Mouse (Mus musculus) ES-E14 (cell line): Measurements from ENCODE around the gene Nyap1.

ENCODE experiments used
- CHD2 ChIP-seq: IDR thresholded peaks from 2 replicates; pipeline ENCODE4 v1.6.1; 2014; ENCODE audit warnings: mild to moderate bottlenecking, low read depth, low read length, inconsistent platforms
- HCFC1 ChIP-seq: IDR thresholded peaks from 2 replicates; pipeline ENCODE4 v1.6.1; 2012; ENCODE audit warnings: low read length, inconsistent platforms, borderline replicate concordance; ENCODE audit not compliant: insufficient read depth
- MAFK ChIP-seq: IDR thresholded peaks from 2 replicates; pipeline ENCODE4 v1.6.1; 2014; ENCODE audit warnings: mild to moderate bottlenecking, low read depth, low read length, inconsistent platforms; ENCODE audit not compliant: insufficient read depth

GRCm38 (mm10) chr5:137758921-137759534 lies 17.6 kb upstream of the Nyap1 start:
- TF ChIP-seq HCFC1, result no peak
- no peak for TF ChIP-seq MAFK
- TF ChIP-seq CHD2, result no peak
